Mouse (Mus musculus) ES-Bruce4 (cell line): Measurements from ENCODE around the gene Scd4.
A peak's percentile ranks its signal among the peaks of the same experiment; 100 is the strongest.

ENCODE experiments used
- CTCF ChIP-seq: IDR thresholded peaks from one replicate; pipeline ENCODE4 v1.8.1; 2011; ENCODE audit warnings: low read depth, low read length
- EP300 ChIP-seq: IDR thresholded peaks from 2 replicates; pipeline ENCODE4 v1.6.1; 2011; ENCODE audit warnings: low read depth, low read length; ENCODE audit not compliant: insufficient read depth
- POLR2A ChIP-seq: IDR thresholded peaks from one replicate; pipeline ENCODE4 v1.8.1; 2011; ENCODE audit warnings: low read length; ENCODE audit not compliant: insufficient read depth

- TF ChIP-seq EP300 (0 out of 2 replicates have a peak, but pooled peaks have one; percentile 60), POLR2A (peak; percentile 54), CTCF (peak; percentile 98)
Measured at GRCm38 (mm10) chr19:44294588-44295041, 38.3 kb upstream of the Scd4 start.
